Mouse (Mus musculus) brown adipose tissue, adult 24 weeks (tissue): ENCODE measurements around the gene Spef1. TPM values are rescaled to one million over a fixed set of nuclear protein-coding genes. Genes with fewer than 3 reads are reported as not detected.
A peak's percentile ranks its signal among the peaks of the same experiment; 100 is the strongest.

Experiments
- H3K27ac ChIP-seq: fragments of 200-500 bp; replicated peaks from 2 replicates; pipeline ENCODE4 v1.5.1; 2012; ENCODE audit warnings: low read depth, mild to moderate bottlenecking, low read length
- H3K4me1 ChIP-seq: fragments of 200-500 bp; 2 replicates; pipeline ENCODE4 v1.6.1; 2012; ENCODE audit warnings: low read length, mixed read lengths; ENCODE audit not compliant: control insufficient read depth, insufficient read depth, insufficient read length
- H3K4me3 ChIP-seq: fragments of 200-500 bp; 2 replicates; pipeline ENCODE4 v1.5.1; 2012; ENCODE audit warnings: low read depth, mild to moderate bottlenecking, low read length, moderate library complexity; ENCODE audit not compliant: insufficient read depth
- polyA plus RNA-seq: library from polyadenylated mRNA; stranded (reverse); fragments of >200 nt; gene quantifications from 2 replicates; pipeline ENCODE4 v1.2.4, GENCODE M21; 2012; ENCODE audit not compliant: missing spikeins, insufficient read depth, insufficient read length

The Spef1 gene
- polyA plus RNA-seq, 1 experiment, result 5.3 TPM

GRCm38 (mm10) chr2:131132930-131133547 is 54.0 kb downstream of the Spef1 start, which contains the start of gene Gm11037:
TSS of gene Gm11037 (plus strand) at chr2:131133497.
- Histone ChIP-seq H3K27ac (peak within 1 kb of the TSS; percentile 77), H3K4me3 (no peak within 1 kb of the TSS), H3K4me1 (peaks cover 16% of the 10 kb centered on the region)

- Histone ChIP-seq H3K27ac (peak overlapping the region; percentile 57), H3K4me1 (peaks cover 16% of the 10 kb centered on the region), H3K4me3 (0 out of 2 replicates have a peak overlapping the region, but pooled peaks have one; percentile 10)
These were observed 54.8 kb downstream of the Spef1 start for GRCm38 (mm10) chr2:131132111-131132888.

- Histone ChIP-seq H3K27ac (no peak overlapping the region), H3K4me3 (no peak overlapping the region), H3K4me1 (peaks cover 11% of the 10 kb centered on the region)
These were observed 56.2 kb downstream of the Spef1 start for GRCm38 (mm10) chr2:131130849-131131248.

- H3K4me3 ChIP-seq, result peak overlapping the region; percentile 88
- H3K4me1 ChIP-seq, result peaks cover 17% of the 10 kb centered on the region
- H3K27ac ChIP-seq, result peak overlapping the region; percentile 98
These were observed 57.2 kb downstream of the Spef1 start for GRCm38 (mm10) chr2:131129836-131130235.

GRCm38 (mm10) chr2:131128636-131129157 is 58.4 kb downstream of the Spef1 start:
- H3K27ac ChIP-seq, result peak overlapping the region; percentile 98
- H3K4me3 ChIP-seq, result peak overlapping the region; percentile 88

GRCm38 (mm10) chr2:131128211-131128610 is 58.9 kb downstream of the Spef1 start:
- Histone ChIP-seq H3K27ac (peak overlapping the region; percentile 98), H3K4me1 (peaks cover 18% of the 10 kb centered on the region), H3K4me3 (peak overlapping the region; percentile 88)

More at GRCm38 (mm10) chr2:131128636-131129157, 58.4 kb downstream of the Spef1 start:
- peaks cover 16% of the 10 kb centered on the region for H3K4me1 ChIP-seq

- Histone ChIP-seq H3K27ac (peak within 1 kb of the TSS; percentile 98), H3K4me1 (peaks cover 21% of the 10 kb centered on the region), H3K4me3 (peak within 1 kb of the TSS; percentile 88)
These were observed 59.8 kb downstream of the Spef1 start, which contains the start of gene Hspa12b for GRCm38 (mm10) chr2:131127161-131127730. TSS of gene Hspa12b (plus strand) at chr2:131127280.

GRCm38 (mm10) chr2:131125964-131126815 is 60.9 kb downstream of the Spef1 start:
- Histone ChIP-seq H3K27ac (peak overlapping the region; percentile 95), H3K4me1 (peaks cover 21% of the 10 kb centered on the region), H3K4me3 (peak overlapping the region; percentile 88)

GRCm38 (mm10) chr2:131125157-131125963 is 61.7 kb downstream of the Spef1 start:
- H3K27ac ChIP-seq, result peak overlapping the region; percentile 95
- no peak overlapping the region for H3K4me3 ChIP-seq
- H3K4me1 ChIP-seq, result peaks cover 21% of the 10 kb centered on the region

GRCm38 (mm10) chr2:131124166-131124565 is 62.9 kb downstream of the Spef1 start:
- Histone ChIP-seq H3K4me3 (no peak overlapping the region), H3K27ac (peak overlapping the region; percentile 95), H3K4me1 (peaks cover 21% of the 10 kb centered on the region)

Other genes starting within 250 kb of the Spef1 start
- 9.6 and 10.9 TPM in 2 replicates for gene Gfra4, start 144.2 kb downstream of the Spef1 start, polyA plus RNA-seq
- 1.3 and 2.3 TPM in 2 replicates for gene Adam33, start 123.5 kb downstream of the Spef1 start, polyA plus RNA-seq
- gene Siglec1, start 100.5 kb downstream of the Spef1 start, polyA plus RNA-seq, result 1.0 and 1.2 TPM in 2 replicates
- 7.0 and 9.6 TPM in 2 replicates for gene Hspa12b, start 60.0 kb downstream of the Spef1 start, polyA plus RNA-seq
- not detected in 2 replicates for gene Gm11037, start 53.8 kb downstream of the Spef1 start, polyA plus RNA-seq
- 426 and 428 TPM in 2 replicates for gene 1700037H04Rik, start 27.2 kb downstream of the Spef1 start, polyA plus RNA-seq
- gene Cenpb, start 7.2 kb downstream of the Spef1 start, polyA plus RNA-seq, result 78.2 and 99.0 TPM in 2 replicates
- 2.4 and 2.5 TPM in 2 replicates for gene Cdc25b, start 333 bp downstream of the Spef1 start, polyA plus RNA-seq
- 15.9 and 26.0 TPM in 2 replicates for gene Ap5s1, start 19.8 kb upstream of the Spef1 start, polyA plus RNA-seq
- 57.1 and 83.3 TPM in 2 replicates for gene Mavs, start 46.8 kb upstream of the Spef1 start, polyA plus RNA-seq
- 23.4 and 38.5 TPM in 2 replicates for gene Pank2, start 75.2 kb upstream of the Spef1 start, polyA plus RNA-seq
- gene Rnf24, start 165.6 kb upstream of the Spef1 start, polyA plus RNA-seq, result 8.5 and 13.8 TPM in 2 replicates